Mouse (Mus musculus) urinary bladder, postnatal 36 days (tissue): Measurements from ENCODE around the gene Olfr968.

Experiments used
- DNase-seq, 2 experiments: peaks; one replicate each; pipeline ENCODE4 v3.0.0; 2022; ENCODE audit warnings: low spot score in 2 of 2, mixed read lengths in 1 of 2

The Olfr968 gene

DNA sequence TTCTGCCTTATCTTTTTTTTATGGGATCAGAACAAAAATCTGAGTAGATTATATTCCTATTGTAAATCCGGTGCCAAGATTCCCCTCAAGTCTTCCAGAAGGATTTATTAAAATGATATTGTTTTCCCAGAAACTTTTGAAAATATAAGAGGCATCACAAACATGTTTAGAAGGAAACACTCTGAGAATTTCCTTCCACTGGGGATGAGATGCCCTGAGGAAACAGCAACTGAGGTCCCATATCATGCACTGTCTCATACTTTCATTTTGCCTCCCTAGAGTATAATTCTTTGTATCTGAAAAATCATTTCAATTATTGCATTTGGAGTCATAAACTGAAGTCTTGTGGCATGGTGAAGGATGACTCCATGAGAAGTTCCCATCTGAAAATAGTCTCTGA lies at the start of gene Olfr968:
Olfr968 (minus strand) TSS at position 101 of the 400 bp plus-strand sequence.
- no peak for DNase-seq

DNA sequence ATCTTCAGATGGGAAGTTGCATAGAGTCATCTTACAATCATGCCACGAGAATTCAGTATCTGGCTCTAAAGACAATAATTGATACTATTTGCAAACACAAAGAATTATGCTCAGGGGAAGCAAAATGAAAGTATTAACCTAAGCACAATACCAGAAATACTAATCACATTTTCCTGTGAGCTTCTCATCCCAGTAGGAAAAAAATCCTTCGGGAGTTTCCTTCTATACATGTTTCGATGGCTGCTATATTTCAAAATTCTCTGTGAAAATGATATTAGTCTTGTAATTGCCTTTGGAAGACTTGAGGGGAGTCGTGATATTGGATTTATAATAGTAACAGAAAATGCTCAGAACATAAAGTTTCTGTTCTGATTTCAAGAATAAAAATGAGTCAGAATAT lies 25.5 kb upstream of the Olfr968 start, which contains the start of gene Olfr970:
Olfr970 (plus strand) TSS at position 301 of the 400 bp plus-strand sequence.
- DNase-seq, result no peak

DNA sequence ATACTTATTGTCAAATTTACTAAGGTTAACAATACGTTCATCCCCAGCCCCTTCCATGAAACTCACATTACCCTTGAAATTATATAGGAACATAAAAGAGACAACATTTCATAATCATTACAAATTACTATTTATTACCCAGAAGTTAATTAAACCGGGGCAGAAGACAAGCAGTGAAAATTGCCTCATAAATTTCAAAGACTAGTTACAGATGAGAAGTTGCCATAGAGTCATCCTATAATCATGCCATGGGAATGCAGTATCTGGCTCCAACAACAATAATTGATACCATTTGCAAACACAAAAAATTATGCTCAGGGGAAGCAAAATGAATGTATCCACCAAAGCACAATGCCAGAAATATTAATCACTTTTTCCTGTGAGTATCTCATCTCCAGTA lies 7.5 kb upstream of the Olfr968 start, which contains the start of gene Olfr969:
Olfr969 (plus strand) TSS at position 388 of the 400 bp plus-strand sequence.
- no peak for DNase-seq

DNA sequence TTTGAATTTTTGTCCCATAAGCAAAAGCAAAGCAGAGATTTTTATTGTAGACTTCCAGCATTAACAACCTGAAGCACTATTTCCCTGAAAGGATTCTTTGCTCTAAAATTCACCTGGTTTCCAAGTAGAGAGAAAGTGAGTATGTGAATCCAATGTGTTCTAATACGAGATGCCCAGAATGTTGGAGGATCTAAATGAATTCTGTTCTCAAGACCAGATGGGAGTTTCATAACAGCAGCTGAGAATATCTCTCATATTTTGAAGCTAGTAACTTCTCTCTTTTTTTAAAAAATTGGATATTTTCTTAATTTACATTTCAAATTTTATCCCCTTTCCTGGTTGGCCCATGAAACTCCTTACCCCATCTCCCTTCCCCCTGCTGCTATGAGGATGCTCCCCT lies 36.6 kb downstream of the Olfr968 start:
- no peak for DNase-seq

DNA sequence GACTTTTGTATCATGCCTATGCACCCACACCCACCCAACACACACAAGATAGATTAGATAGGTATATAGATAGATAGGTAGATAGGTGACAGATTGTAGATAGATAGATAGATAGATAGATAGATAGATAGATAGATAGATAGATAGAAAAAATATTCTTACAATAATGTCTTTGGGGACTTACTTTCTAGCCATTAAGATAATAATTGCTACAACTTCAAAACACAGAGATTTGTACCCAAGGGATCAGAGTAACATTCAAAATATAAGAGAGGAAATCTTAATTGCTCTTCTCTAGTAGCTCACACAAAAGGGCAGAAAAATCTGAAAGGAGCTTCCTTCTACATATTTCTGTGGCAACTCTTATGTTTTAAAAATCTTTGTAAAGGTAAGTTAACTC lies 37.1 kb downstream of the Olfr968 start, which contains the start of gene Olfr967:
Olfr967 (plus strand) TSS at position 301 of the 400 bp plus-strand sequence.
- DNase-seq, result no peak

- no peak for DNase-seq
Observed at GRCm38 (mm10) chr9:39740741-39741140, 42.3 kb downstream of the Olfr968 start.

DNA sequence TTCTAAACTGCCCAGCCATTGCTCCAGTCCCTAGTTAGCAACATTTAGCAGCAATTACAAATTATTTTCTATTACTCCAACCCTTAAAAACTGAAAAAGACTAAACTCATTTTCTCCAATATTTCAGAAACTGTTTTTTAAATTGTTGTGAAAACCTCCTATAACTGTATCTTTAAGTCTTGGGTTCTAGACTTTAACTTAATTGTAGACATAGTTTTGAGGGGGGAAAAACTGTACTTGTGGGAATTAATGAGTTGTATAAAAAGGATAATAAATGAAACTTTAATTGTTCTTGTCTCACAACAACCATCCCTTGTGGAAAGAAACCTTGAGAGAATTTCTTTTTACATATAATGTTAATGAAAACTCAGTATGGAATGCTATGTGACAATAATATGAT lies 52.4 kb downstream of the Olfr968 start, which contains the start of gene Olfr150:
Olfr150 (plus strand) TSS at position 301 of the 400 bp plus-strand sequence.
- no peak for DNase-seq
